In genomic region chr16:4876033-4876680, GRCm38 (mm10) we compare ENCODE assay signal across 8 mouse cellular contexts. TPM values are rescaled to one million over a fixed set of nuclear protein-coding genes. Genes with fewer than 3 reads are reported as not detected.
A peak's percentile ranks its signal among the peaks of the same experiment; 100 is the strongest.
DNase-seq lines count a peak whose midpoint lies in the region; ATAC-seq and TF ChIP-seq lines count a peak whose summit lies in the region.
"Had no signal": no experiment of that assay in that cellular context is flagged by ENCODE, and none has a peak within 500 bp of the region (broad histone marks: within the 10 kb centered on the region; RNA-seq: fewer than 3 reads in every experiment).

No protein-coding gene starts in this region.

- H3K27me3 ChIP-seq in midbrain, postnatal 0 days (ENCODE audit: insufficient read depth, low read length): no peaks in the 10 kb centered on the region
- no peaks in the 10 kb centered on the region for H3K27me3 ChIP-seq in midbrain, embryonic 10.5 days (ENCODE audit: low read depth, poor library complexity, severe bottlenecking)

- no peak overlapping the region for H3K4me2 ChIP-seq in midbrain, postnatal 0 days (ENCODE audit: low read depth, low read length, poor library complexity, severe bottlenecking)

- no peaks in the 10 kb centered on the region for H3K9me3 ChIP-seq in midbrain, postnatal 0 days (ENCODE audit: low read length)
- H3K9me3 ChIP-seq in midbrain, embryonic 10.5 days (replicated peaks): no peaks in the 10 kb centered on the region

- peaks cover 3% of the 10 kb centered on the region; the same call in 1 of the 2 replicates for H3K36me3 ChIP-seq in midbrain, postnatal 0 days (ENCODE audit: insufficient read depth, low read length)
- peaks cover 32% of the 10 kb centered on the region for H3K36me3 ChIP-seq in midbrain, embryonic 10.5 days

- no peak for ATAC-seq in midbrain, postnatal 0 days (ENCODE audit: low FRiP score)

- TF ChIP-seq CTCF in midbrain, postnatal 0 days (IDR thresholded peaks at IDR 0.05): no peak

- WGBS in midbrain, postnatal 0 days: 80% methylated on average over 8 of the region's 8 CpGs
- WGBS in midbrain, embryonic 10.5 days: 93% methylated on average over 8 of the region's 8 CpGs

- H3K4me3 ChIP-seq in midbrain, postnatal 0 days (ENCODE audit: low read depth, low read length): no peak overlapping the region
- no peak overlapping the region for H3K4me3 ChIP-seq in midbrain, embryonic 10.5 days

- no peak overlapping the region for H3K27ac ChIP-seq in midbrain, postnatal 0 days (ENCODE audit: low read depth, low read length)
- H3K27ac ChIP-seq in midbrain, embryonic 10.5 days (replicated peaks): no peak overlapping the region

- peaks cover 14% of the 10 kb centered on the region for H3K4me1 ChIP-seq in midbrain, postnatal 0 days (ENCODE audit: insufficient read depth, low read length)
- peaks cover 28% of the 10 kb centered on the region for H3K4me1 ChIP-seq in midbrain, embryonic 10.5 days

- H3K9ac ChIP-seq in midbrain, postnatal 0 days (replicated peaks; ENCODE audit: low read length, poor library complexity, severe bottlenecking): no peak overlapping the region

- peak; percentile 85 for DNase-seq in midbrain, postnatal 0 days (ENCODE audit: low spot score)
- DNase-seq in midbrain, embryonic 10.5 days (ENCODE audit: low spot score): no peak
- DNase-seq in cerebellum, adult 8-10 months: peak; percentile 57
- peak; percentile 80 to 85 for DNase-seq in kidney, adult 8-10 months
- peak; percentile 41 for DNase-seq in liver
- peak; percentile 78 for DNase-seq in ovary, postnatal 36 days (ENCODE audit: low spot score)
- DNase-seq in embryo, embryonic 10 days (ENCODE audit: low spot score): no peak

RNA-seq across cellular contexts. Expression of gene Ubald1, which starts 4.0 kb away (rescaled TPM):
- 30.3 and 35.0 TPM in 2 replicates for total RNA-seq in midbrain, postnatal 0 days (2014; rRNA removed)
- 79.9 and 82.5 TPM in 2 replicates for polyA plus RNA-seq in midbrain, postnatal 0 days (2015; fragmentation: Nextera tagmentation; extraction: Ambion mirVana)
- 29.6 and 36.0 TPM in 2 replicates for polyA plus RNA-seq in midbrain, embryonic 10.5 days (2016; fragmentation: Nextera tagmentation; extraction: Ambion mirVana)

RNA-seq across cellular contexts. Expression of gene Mgrn1, which starts 9.9 kb away (rescaled TPM):
- 199 and 221 TPM in 2 replicates for total RNA-seq in midbrain, postnatal 0 days (2014; rRNA removed)
- 117 and 127 TPM in 2 replicates for polyA plus RNA-seq in midbrain, postnatal 0 days (2015; fragmentation: Nextera tagmentation; extraction: Ambion mirVana)
- 68.5 and 78.2 TPM in 2 replicates for polyA plus RNA-seq in midbrain, embryonic 10.5 days (2016; fragmentation: Nextera tagmentation; extraction: Ambion mirVana)

RNA-seq across cellular contexts. Expression of gene 4930562C15Rik, which starts 40.9 kb away (rescaled TPM):
- total RNA-seq in midbrain, postnatal 0 days (2014; rRNA removed): not detected in 2 replicates
- 0.47 TPM in 1 of 2 replicates, not detected in the other for polyA plus RNA-seq in midbrain, postnatal 0 days (2015; fragmentation: Nextera tagmentation; extraction: Ambion mirVana)
- 0.30 and 0.39 TPM in 2 replicates for polyA plus RNA-seq in midbrain, embryonic 10.5 days (2016; fragmentation: Nextera tagmentation; extraction: Ambion mirVana)
- total RNA-seq: gastrocnemius, postnatal 4 days had no signal

Comparison
In these comparisons a context has a peak if more than half of its experiments do, and no peak if none do; other contexts are left out.
1. DNase-seq: peak in midbrain, postnatal 0 days (single experiment), cerebellum, adult 8-10 months (single experiment), kidney, adult 8-10 months (2 of 2), liver (single experiment) and ovary, postnatal 36 days (single experiment); none in midbrain, embryonic 10.5 days (single experiment) and embryo, embryonic 10 days (single experiment).